Mouse (Mus musculus): ENCODE data around the gene Scarf1. TPM values are rescaled to one million over a fixed set of nuclear protein-coding genes. Genes with fewer than 3 reads are reported as not detected.

Scarf1 gene
- 16.2 and 16.3 TPM in 2 replicates for polyA plus RNA-seq (2015; fragmentation: Nextera tagmentation; extraction: Ambion mirVana)

- Histone ChIP-seq H3K27me3 (no peaks in the 10 kb centered on the region), H3K4me2 (peak within 1 kb of the TSS; percentile 48), H3K27ac (no peak within 1 kb of the TSS), H3K9me3 (no peaks in the 10 kb centered on the region), H3K36me3 (peaks cover 13% of the 10 kb centered on the region), H3K9ac (0 out of 2 replicates have a peak within 1 kb of the TSS, but pooled peaks have one; percentile 10), H3K4me3 (peak within 1 kb of the TSS; percentile 33), H3K4me1 (peaks cover 23% of the 10 kb centered on the region)
- 0 out of 2 replicates have a peak, but pooled peaks have one; percentile 23 for ATAC-seq (ENCODE audit: borderline replicate concordance, extremely low read depth, low FRiP score, low TSS enrichment)
- WGBS: 50% methylated on average over 8 of the region's 8 CpGs
Observed at GRCm38 (mm10) chr11:75513336-75513735, at the start of gene Scarf1. Scarf1 (plus strand) TSS chr11:75513540.

- peak overlapping the region; percentile 65 for H3K27ac ChIP-seq
- ATAC-seq (ENCODE audit: borderline replicate concordance, extremely low read depth, low FRiP score, low TSS enrichment): no peak
- 51% methylated on average over 4 of the region's 4 CpGs for WGBS
- no peaks in the 10 kb centered on the region for H3K9me3 ChIP-seq
- H3K4me3 ChIP-seq: no peak overlapping the region
- H3K4me2 ChIP-seq: peak overlapping the region; percentile 98
- H3K9ac ChIP-seq: peak overlapping the region; percentile 21; the same call in 1 of the 2 replicates
- no peaks in the 10 kb centered on the region for H3K27me3 ChIP-seq
- peaks cover 8% of the 10 kb centered on the region for H3K36me3 ChIP-seq
- peaks cover 48% of the 10 kb centered on the region for H3K4me1 ChIP-seq
Observed at GRCm38 (mm10) chr11:75463624-75464023, 49.7 kb upstream of the Scarf1 start.

GRCm38 (mm10) chr11:75464417-75464816 is 48.9 kb upstream of the Scarf1 start:
- Histone ChIP-seq H3K27ac (no peak overlapping the region), H3K4me2 (no peak overlapping the region), H3K9ac (no peak overlapping the region), H3K4me3 (no peak overlapping the region), H3K9me3 (no peaks in the 10 kb centered on the region), H3K27me3 (no peaks in the 10 kb centered on the region), H3K36me3 (peaks cover 8% of the 10 kb centered on the region), H3K4me1 (peaks cover 44% of the 10 kb centered on the region)
- WGBS: 82% methylated on average over 6 of the region's 6 CpGs
- ATAC-seq (ENCODE audit: borderline replicate concordance, extremely low read depth, low FRiP score, low TSS enrichment): no peak

GRCm38 (mm10) chr11:75465051-75465450 is 48.3 kb upstream of the Scarf1 start:
- Histone ChIP-seq H3K4me2 (no peak overlapping the region), H3K4me1 (peaks cover 38% of the 10 kb centered on the region), H3K27ac (no peak overlapping the region), H3K9ac (no peak overlapping the region), H3K36me3 (peaks cover 8% of the 10 kb centered on the region), H3K27me3 (no peaks in the 10 kb centered on the region), H3K4me3 (no peak overlapping the region), H3K9me3 (no peaks in the 10 kb centered on the region)
- 79% methylated on average over 6 of the region's 6 CpGs for WGBS
- ATAC-seq (ENCODE audit: borderline replicate concordance, extremely low read depth, low FRiP score, low TSS enrichment): no peak

- Histone ChIP-seq H3K4me1 (peaks cover 33% of the 10 kb centered on the region), H3K36me3 (peaks cover 8% of the 10 kb centered on the region), H3K9me3 (no peaks in the 10 kb centered on the region), H3K9ac (no peak overlapping the region), H3K4me2 (no peak overlapping the region; the same call in 1 of the 2 replicates), H3K27ac (no peak overlapping the region), H3K4me3 (no peak overlapping the region), H3K27me3 (no peaks in the 10 kb centered on the region)
- 96% methylated on average over 4 of the region's 4 CpGs for WGBS
- ATAC-seq (ENCODE audit: borderline replicate concordance, extremely low read depth, low FRiP score, low TSS enrichment): no peak
Observed at GRCm38 (mm10) chr11:75466731-75467505, 46.4 kb upstream of the Scarf1 start.

GRCm38 (mm10) chr11:75467512-75468215 is 45.7 kb upstream of the Scarf1 start:
- peak overlapping the region; percentile 94 for H3K4me2 ChIP-seq
- no peaks in the 10 kb centered on the region for H3K9me3 ChIP-seq
- 15% methylated on average over 19 of the region's 19 CpGs for WGBS
- H3K4me1 ChIP-seq: peaks cover 25% of the 10 kb centered on the region
- H3K36me3 ChIP-seq: peaks cover 8% of the 10 kb centered on the region
- 0 out of 2 replicates have a peak overlapping the region, but pooled peaks have one; percentile 20 for H3K27ac ChIP-seq
- H3K4me3 ChIP-seq: peak overlapping the region; percentile 56
- peak overlapping the region; percentile 61 for H3K9ac ChIP-seq
- ATAC-seq (ENCODE audit: borderline replicate concordance, extremely low read depth, low FRiP score, low TSS enrichment): peak; percentile 81
- H3K27me3 ChIP-seq: no peaks in the 10 kb centered on the region

- H3K36me3 ChIP-seq: peaks cover 8% of the 10 kb centered on the region
- peaks cover 18% of the 10 kb centered on the region for H3K4me1 ChIP-seq
- WGBS: 60% methylated on average over 7 of the region's 7 CpGs
- H3K4me3 ChIP-seq: peak overlapping the region; percentile 56
- no peaks in the 10 kb centered on the region for H3K27me3 ChIP-seq
- H3K9ac ChIP-seq: peak overlapping the region; percentile 61
- no peak for ATAC-seq (ENCODE audit: borderline replicate concordance, extremely low read depth, low FRiP score, low TSS enrichment)
- no peaks in the 10 kb centered on the region for H3K9me3 ChIP-seq
- 0 out of 2 replicates have a peak overlapping the region, but pooled peaks have one; percentile 20 for H3K27ac ChIP-seq
- peak overlapping the region; percentile 94 for H3K4me2 ChIP-seq
Observed at GRCm38 (mm10) chr11:75468410-75468809, 44.9 kb upstream of the Scarf1 start.

- Histone ChIP-seq H3K9ac (no peak overlapping the region), H3K36me3 (peaks cover 8% of the 10 kb centered on the region), H3K27me3 (no peaks in the 10 kb centered on the region), H3K9me3 (no peaks in the 10 kb centered on the region), H3K4me3 (no peak overlapping the region), H3K4me1 (peaks cover 13% of the 10 kb centered on the region; the same call in 1 of the 2 replicates), H3K4me2 (no peak overlapping the region), H3K27ac (no peak overlapping the region)
- WGBS: 90% methylated on average over 4 of the region's 4 CpGs
- ATAC-seq (ENCODE audit: borderline replicate concordance, extremely low read depth, low FRiP score, low TSS enrichment): no peak
Observed at GRCm38 (mm10) chr11:75469261-75469660, 44.1 kb upstream of the Scarf1 start.

GRCm38 (mm10) chr11:75470675-75471074 is 42.7 kb upstream of the Scarf1 start:
- H3K4me1 ChIP-seq: peaks cover 13% of the 10 kb centered on the region; the same call in 1 of the 2 replicates
- 74% methylated on average over 3 of the region's 3 CpGs for WGBS
- peaks cover under 1% of the 10 kb centered on the region; the same call in 1 of the 2 replicates for H3K36me3 ChIP-seq
- no peak overlapping the region for H3K4me3 ChIP-seq
- H3K27me3 ChIP-seq: no peaks in the 10 kb centered on the region
- no peak overlapping the region for H3K27ac ChIP-seq
- H3K4me2 ChIP-seq: no peak overlapping the region
- no peak for ATAC-seq (ENCODE audit: borderline replicate concordance, extremely low read depth, low FRiP score, low TSS enrichment)
- H3K9ac ChIP-seq: no peak overlapping the region
- H3K9me3 ChIP-seq: no peaks in the 10 kb centered on the region

GRCm38 (mm10) chr11:75472469-75473081 is 40.8 kb upstream of the Scarf1 start:
- no peaks in the 10 kb centered on the region for H3K27me3 ChIP-seq
- ATAC-seq (ENCODE audit: borderline replicate concordance, extremely low read depth, low FRiP score, low TSS enrichment): no peak
- H3K36me3 ChIP-seq: no peaks in the 10 kb centered on the region
- no peaks in the 10 kb centered on the region for H3K9me3 ChIP-seq
- H3K9ac ChIP-seq: no peak overlapping the region
- H3K4me2 ChIP-seq: no peak overlapping the region
- WGBS: 70% methylated on average over 11 of the region's 11 CpGs
- no peak overlapping the region for H3K4me3 ChIP-seq
- H3K27ac ChIP-seq: no peak overlapping the region
- H3K4me1 ChIP-seq: peaks cover 10% of the 10 kb centered on the region; the same call in 1 of the 2 replicates

GRCm38 (mm10) chr11:75473376-75473775 is 40.0 kb upstream of the Scarf1 start:
- Histone ChIP-seq H3K27ac (no peak overlapping the region), H3K36me3 (no peaks in the 10 kb centered on the region), H3K9ac (no peak overlapping the region), H3K4me1 (peaks cover 2% of the 10 kb centered on the region; the same call in 1 of the 2 replicates), H3K4me3 (no peak overlapping the region), H3K9me3 (no peaks in the 10 kb centered on the region), H3K4me2 (no peak overlapping the region), H3K27me3 (no peaks in the 10 kb centered on the region)
- 59% methylated on average over 7 of the region's 7 CpGs for WGBS
- no peak for ATAC-seq (ENCODE audit: borderline replicate concordance, extremely low read depth, low FRiP score, low TSS enrichment)

Measured in lung, embryonic 15.5 days (tissue).